Mouse (Mus musculus): Measurements from ENCODE around the gene Sirt1.

- TF ChIP-seq KAT2A (conservative IDR thresholded peaks at IDR 0.05; ENCODE audit: low read depth, low read length) (no peak), TCF12 (IDR thresholded peaks at IDR 0.05; ENCODE audit: low read depth, low read length) (no peak)
Observed at GRCm38 (mm10) chr10:63341351-63341750, 40.2 kb downstream of the Sirt1 start.
